7 mouse cellular contexts compared by ENCODE assay signal in genomic region chr5:137631171-137631570, GRCm38 (mm10). TPM values are rescaled to one million over a fixed set of nuclear protein-coding genes. Genes with fewer than 3 reads are reported as not detected.
DNase-seq lines count a peak whose midpoint lies in the region; ATAC-seq and TF ChIP-seq lines count a peak whose summit lies in the region.

No protein-coding gene starts in this region.

- 68% methylated on average over 9 of the region's 9 CpGs for WGBS in limb, embryonic 12.5 days
- WGBS in midbrain, embryonic 12.5 days: 73% methylated on average over 9 of the region's 9 CpGs

- H3K4me1 ChIP-seq in CH12.LX (ENCODE audit: control insufficient read depth in 1 of 2, insufficient read depth in 2 of 2): peaks cover 16 to 48% of the 10 kb centered on the region in 2 experiments
- H3K4me1 ChIP-seq in bone marrow macrophage, adult 2 months (ENCODE audit: control insufficient read depth, insufficient read depth, low read length): peaks cover 25% of the 10 kb centered on the region
- H3K4me1 ChIP-seq in limb, embryonic 12.5 days (replicated peaks): peaks cover 34% of the 10 kb centered on the region
- H3K4me1 ChIP-seq in midbrain, embryonic 12.5 days: peaks cover 38% of the 10 kb centered on the region

- peaks cover 14% of the 10 kb centered on the region for H3K79me2 ChIP-seq in CH12.LX (replicated peaks; ENCODE audit: control insufficient read depth, extremely low read depth, insufficient read depth, poor library complexity, severe bottlenecking)

- H3K27ac ChIP-seq in CH12.LX (ENCODE audit: insufficient read depth, low read depth): peak overlapping the region; percentile 94
- H3K27ac ChIP-seq in bone marrow macrophage, adult 2 months (ENCODE audit: insufficient read depth, low read depth, low read length): peak overlapping the region; percentile 97
- H3K27ac ChIP-seq in limb, embryonic 12.5 days: peak overlapping the region; percentile 92
- H3K27ac ChIP-seq in midbrain, embryonic 12.5 days (replicated peaks): peak overlapping the region; percentile 39

- no peak for TF ChIP-seq RAD21 in CH12.LX (IDR thresholded peaks at IDR 0.05; ENCODE audit: low read depth, low read length)

- no peak for TF ChIP-seq CTCF in CH12.LX (conservative IDR thresholded peaks at IDR 0.05 in 1 of 2, IDR thresholded peaks at IDR 0.05 in 1 of 2; ENCODE audit: low read depth in 2 of 2, low read length in 2 of 2)
- TF ChIP-seq CTCF in bone marrow macrophage, adult 2 months (IDR thresholded peaks at IDR 0.05; ENCODE audit: low read depth, low read length): no peak

- intact Hi-C loops in heart, postnatal 10 days (cut with DNase I): loop anchor here (2.0 kb wide), 1 partner anchor 30 kb away; the partner anchor contains the start of gene Mospd3

- H3K9ac ChIP-seq in CH12.LX (ENCODE audit: insufficient read depth, low read depth): peak overlapping the region; percentile 28
- H3K9ac ChIP-seq in limb, embryonic 12.5 days (replicated peaks): peak overlapping the region; percentile 79; the same call in 1 of the 2 replicates
- H3K9ac ChIP-seq in midbrain, embryonic 12.5 days (replicated peaks): peak overlapping the region; percentile 77; the same call in 1 of the 2 replicates

- dilution Hi-C loops in CH12.LX (cut with MboI; ENCODE audit: extremely low pct_ligation_motif_present, extremely low pct_unique_long_range_greater_than_20kb, low sequenced_read_pairs): no loop called here

- TF ChIP-seq POLR2A in CH12.LX (IDR thresholded peaks at IDR 0.05; ENCODE audit: low read depth, low read length): peak; percentile 58
- no peak for TF ChIP-seq POLR2A in bone marrow macrophage, adult 2 months (IDR thresholded peaks at IDR 0.05; ENCODE audit: borderline replicate concordance, low read depth, low read length)

- peak overlapping the region; percentile 79 to 91 (median 81) for H3K4me3 ChIP-seq in CH12.LX (replicated peaks in 1 of 3; ENCODE audit: low read depth in 2 of 3, low read length in 2 of 3, poor library complexity in 1 of 3)
- H3K4me3 ChIP-seq in bone marrow macrophage, adult 2 months (ENCODE audit: insufficient read depth, low read length): peak overlapping the region; percentile 95
- H3K4me3 ChIP-seq in limb, embryonic 12.5 days (replicated peaks): peak overlapping the region; percentile 79
- no peak overlapping the region for H3K4me3 ChIP-seq in midbrain, embryonic 12.5 days

- no peak for ATAC-seq in limb, embryonic 12.5 days (ENCODE audit: insufficient number of reproducible peaks, insufficient read depth, low FRiP score, low TSS enrichment, low read depth)
- ATAC-seq in midbrain, embryonic 12.5 days (ENCODE audit: low FRiP score, low read depth): no peak

- H3K9me3 ChIP-seq in CH12.LX (replicated peaks; ENCODE audit: low read length): no peaks in the 10 kb centered on the region
- H3K9me3 ChIP-seq in limb, embryonic 12.5 days: no peaks in the 10 kb centered on the region
- no peaks in the 10 kb centered on the region for H3K9me3 ChIP-seq in midbrain, embryonic 12.5 days

- no peak for TF ChIP-seq EP300 in CH12.LX (IDR thresholded peaks at IDR 0.05; ENCODE audit: low read length)

- peaks cover 24 to 33% of the 10 kb centered on the region in 2 experiments for H3K36me3 ChIP-seq in CH12.LX (replicated peaks in 1 of 2; ENCODE audit: control insufficient read depth in 1 of 2, insufficient read depth in 1 of 2, low read length in 1 of 2)
- H3K36me3 ChIP-seq in limb, embryonic 12.5 days: peaks cover 45% of the 10 kb centered on the region
- peaks cover 30% of the 10 kb centered on the region for H3K36me3 ChIP-seq in midbrain, embryonic 12.5 days

- no peaks in the 10 kb centered on the region for H3K27me3 ChIP-seq in CH12.LX (replicated peaks)
- no peaks in the 10 kb centered on the region for H3K27me3 ChIP-seq in limb, embryonic 12.5 days
- H3K27me3 ChIP-seq in midbrain, embryonic 12.5 days: no peaks in the 10 kb centered on the region

- in situ Hi-C loops in CH12.LX (cut with MboI; ENCODE audit: low pct_ligation_motif_present, low pct_unique_long_range_greater_than_20kb, low sequenced_read_pairs): no loop called here

- peak overlapping the region; percentile 81 for H3K4me2 ChIP-seq in CH12.LX (ENCODE audit: insufficient read depth, low read depth, poor library complexity, severe bottlenecking)
- H3K4me2 ChIP-seq in limb, embryonic 12.5 days: peak overlapping the region; percentile 82
- H3K4me2 ChIP-seq in midbrain, embryonic 12.5 days (replicated peaks): peak overlapping the region; percentile 90

- peak; percentile 87 for DNase-seq in CH12.LX (ENCODE audit: extremely low read depth)
- DNase-seq in heart, postnatal 10 days: peak; percentile 52 to 58
- DNase-seq in testis, postnatal 10 days (ENCODE audit: low spot score): peak; percentile 44
- DNase-seq in cerebellum, postnatal 14 days: no peak

TF ChIP-seq in CH12.LX, 34 proteins besides CTCF, POLR2A, EP300 and RAD21:
- TF ChIP-seq PAX5 (IDR thresholded peaks at IDR 0.05; ENCODE audit: low read length): no peak
- peak; percentile 28 for TF ChIP-seq BHLHE40 (IDR thresholded peaks at IDR 0.05; ENCODE audit: low read depth, low read length)
- peak; percentile 65 for TF ChIP-seq TCF12 (IDR thresholded peaks at IDR 0.05; ENCODE audit: low read depth, low read length)
- TF ChIP-seq GABPA (IDR thresholded peaks at IDR 0.05; ENCODE audit: insufficient replicate concordance, low read depth, low read length): no peak
- TF ChIP-seq ZC3H11A (IDR thresholded peaks at IDR 0.05; ENCODE audit: low read depth, low read length): no peak
- peak; percentile 52 for TF ChIP-seq HCFC1 (IDR thresholded peaks at IDR 0.05; ENCODE audit: low read depth, low read length)
- TF ChIP-seq ZMIZ1 (IDR thresholded peaks at IDR 0.05; ENCODE audit: low read depth, low read length): no peak
- peak; percentile 77 for TF ChIP-seq ELF1 (IDR thresholded peaks at IDR 0.05; ENCODE audit: low read depth, low read length)
- TF ChIP-seq JUND (conservative IDR thresholded peaks at IDR 0.05; ENCODE audit: low read depth, low read length): no peak
- no peak for TF ChIP-seq RCOR1 (conservative IDR thresholded peaks at IDR 0.05; ENCODE audit: low read depth, low read length)
- TF ChIP-seq IRF4 (IDR thresholded peaks at IDR 0.05; ENCODE audit: low read depth, low read length): no peak

RNA-seq across cellular contexts. Expression of gene Gm20605, which starts 2.2 kb away (rescaled TPM):
- total RNA-seq in CH12.LX (2012; rRNA removed): 1.1 and 1.5 TPM in 2 replicates
- 0.50 and 1.1 TPM in 2 replicates for total RNA-seq in CH12.LX (2014; rRNA removed)
- polyA plus RNA-seq in CH12.LX (2012; ENCODE audit: insufficient read length, low read depth): 7.4 and 9.0 TPM in 2 replicates
- 37.5 and 42.1 TPM in 2 replicates for polyA plus RNA-seq in bone marrow macrophage, adult 2 months (2012; ENCODE audit: insufficient read depth, insufficient read length, missing spikeins)
- 1 to 10 TPM; 5.0 to 5.9 TPM for total RNA-seq in heart, postnatal 10 days (2021)
- 8.4 and 9.7 TPM in 2 replicates for polyA plus RNA-seq in limb, embryonic 12.5 days (2016; fragmentation: Nextera tagmentation; extraction: Ambion mirVana)
- 10.7 and 12.9 TPM in 2 replicates for polyA plus RNA-seq in midbrain, embryonic 12.5 days (2016; fragmentation: Nextera tagmentation; extraction: Ambion mirVana)

RNA-seq across cellular contexts. Expression of gene Lrch4, which starts 2.2 kb away (rescaled TPM):
- total RNA-seq in CH12.LX (2012; rRNA removed) (20.0 and 25.6 TPM in 2 replicates), CH12.LX (2014; rRNA removed) (9.0 and 9.9 TPM in 2 replicates)
- polyA plus RNA-seq in CH12.LX (2012; ENCODE audit: insufficient read length, low read depth): 47.9 and 62.1 TPM in 2 replicates
- 209 and 221 TPM in 2 replicates for polyA plus RNA-seq in bone marrow macrophage, adult 2 months (2012; ENCODE audit: insufficient read depth, insufficient read length, missing spikeins)
- 10 to 100 TPM; 20.2 to 21.7 TPM for total RNA-seq in heart, postnatal 10 days (2021)
- polyA plus RNA-seq in limb, embryonic 12.5 days (2016; fragmentation: Nextera tagmentation; extraction: Ambion mirVana): 36.0 and 37.6 TPM in 2 replicates
- polyA plus RNA-seq in midbrain, embryonic 12.5 days (2016; fragmentation: Nextera tagmentation; extraction: Ambion mirVana): 31.3 and 33.5 TPM in 2 replicates

RNA-seq across cellular contexts. Expression of gene Fbxo24, which starts 2.4 kb away (rescaled TPM):
- total RNA-seq in CH12.LX (2012; rRNA removed) (0.13 TPM in 2 replicates), CH12.LX (2014; rRNA removed) (not detected in 2 replicates)
- polyA plus RNA-seq in CH12.LX (2012; ENCODE audit: insufficient read length, low read depth): 0.24 and 0.26 TPM in 2 replicates
- polyA plus RNA-seq in bone marrow macrophage, adult 2 months (2012; ENCODE audit: insufficient read depth, insufficient read length, missing spikeins): not detected in 2 replicates
- under 1 TPM; 0.20 to 0.29 TPM for total RNA-seq in heart, postnatal 10 days (2021)
- polyA plus RNA-seq in limb, embryonic 12.5 days (2016; fragmentation: Nextera tagmentation; extraction: Ambion mirVana): 0.20 and 0.31 TPM in 2 replicates
- 0.23 and 0.24 TPM in 2 replicates for polyA plus RNA-seq in midbrain, embryonic 12.5 days (2016; fragmentation: Nextera tagmentation; extraction: Ambion mirVana)

RNA-seq across cellular contexts. Expression of gene Sap25, which starts 10.0 kb away (rescaled TPM):
- total RNA-seq in CH12.LX (2012; rRNA removed) (2.2 and 2.4 TPM in 2 replicates), CH12.LX (2014; rRNA removed) (0.72 and 2.1 TPM in 2 replicates)
- polyA plus RNA-seq in CH12.LX (2012; ENCODE audit: insufficient read length, low read depth): 12.1 and 16.6 TPM in 2 replicates
- 107 and 128 TPM in 2 replicates for polyA plus RNA-seq in bone marrow macrophage, adult 2 months (2012; ENCODE audit: insufficient read depth, insufficient read length, missing spikeins)
- 1 to 10 TPM; 3.2 to 3.9 TPM for total RNA-seq in heart, postnatal 10 days (2021)
- polyA plus RNA-seq in limb, embryonic 12.5 days (2016; fragmentation: Nextera tagmentation; extraction: Ambion mirVana): 8.0 and 9.7 TPM in 2 replicates
- 8.1 and 10.7 TPM in 2 replicates for polyA plus RNA-seq in midbrain, embryonic 12.5 days (2016; fragmentation: Nextera tagmentation; extraction: Ambion mirVana)

RNA-seq across cellular contexts. Expression of gene Irs3, which starts 14.3 kb away (rescaled TPM):
- not detected in 2 replicates for total RNA-seq in CH12.LX (2012; rRNA removed)
- not detected in 2 replicates for total RNA-seq in CH12.LX (2014; rRNA removed)
- not detected in 2 replicates for polyA plus RNA-seq in CH12.LX (2012; ENCODE audit: insufficient read length, low read depth)
- not detected in 2 replicates for polyA plus RNA-seq in bone marrow macrophage, adult 2 months (2012; ENCODE audit: insufficient read depth, insufficient read length, missing spikeins)
- total RNA-seq in heart, postnatal 10 days (2021): under 1 TPM; 0.24 to 0.35 TPM
- polyA plus RNA-seq in limb, embryonic 12.5 days (2016; fragmentation: Nextera tagmentation; extraction: Ambion mirVana): 0.20 and 0.64 TPM in 2 replicates
- polyA plus RNA-seq in midbrain, embryonic 12.5 days (2016; fragmentation: Nextera tagmentation; extraction: Ambion mirVana): 0.14 and 0.29 TPM in 2 replicates

Comparison
In these comparisons a context has a peak if more than half of its experiments do, and no peak if none do; other contexts are left out.
1. DNase-seq: peak in CH12.LX (single experiment), heart, postnatal 10 days (2 of 2) and testis, postnatal 10 days (single experiment); none in cerebellum, postnatal 14 days (0 of 2).
2. H3K27ac ChIP-seq: peak in every context shown above with its lines; median percentile 97 in bone marrow macrophage, adult 2 months; 94 in CH12.LX; 92 in limb, embryonic 12.5 days; 39 in midbrain, embryonic 12.5 days.
3. H3K9ac ChIP-seq: peak in every context shown above with its lines; median percentile 79 in limb, embryonic 12.5 days; 77 in midbrain, embryonic 12.5 days; 28 in CH12.LX.
4. Peak in every context shown above with its lines, with median percentiles within 50 percentile points of each other: H3K4me2 ChIP-seq.